Mouse (Mus musculus) heart, postnatal 0 days (tissue): ENCODE measurements at regions not wholly inside any gene's neighbourhood (a gene's known extent, or its start where the extent isn't known, plus 50 kb on each side); places are given as distances from the start of the nearest gene placed in this dataset.

Experiments used
- CTCF ChIP-seq: IDR thresholded peaks from 2 replicates; pipeline ENCODE4 v1.5.1; 2016; ENCODE audit warnings: antibody characterized with exemption, control low read depth, low read depth
- EP300 ChIP-seq: IDR thresholded peaks from 2 replicates; pipeline ENCODE4 v1.6.1; 2016; ENCODE audit warnings: antibody characterized with exemption, low read depth

DNA sequence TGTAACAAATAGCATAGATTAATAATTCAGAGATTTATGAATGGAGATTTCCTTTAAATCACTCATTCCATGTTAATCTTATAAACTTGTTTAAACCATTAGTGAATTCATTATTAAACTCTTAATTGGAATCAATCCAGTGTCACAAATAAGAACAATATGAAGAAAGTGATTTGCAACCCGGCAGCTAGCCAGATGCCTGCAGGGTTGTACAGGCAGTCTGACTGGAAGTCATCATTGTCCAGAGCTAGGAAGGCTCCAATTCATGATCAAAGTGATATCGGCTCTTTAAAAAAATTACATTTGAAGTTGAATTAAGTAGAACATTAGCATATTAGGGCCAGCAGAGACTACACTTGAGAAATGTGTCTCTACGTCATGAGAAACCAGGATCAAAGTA lies 270.0 kb upstream of the Prkcq start:
- TF ChIP-seq CTCF (no peak), EP300 (no peak)
